Mouse (Mus musculus) urinary bladder, postnatal 14 days (tissue): ENCODE results near the gene Map1s.

Experiments
- DNase-seq: peaks from one replicate; pipeline ENCODE4 v3.0.0; 2021; ENCODE audit warnings: low spot score

The Map1s gene

DNA sequence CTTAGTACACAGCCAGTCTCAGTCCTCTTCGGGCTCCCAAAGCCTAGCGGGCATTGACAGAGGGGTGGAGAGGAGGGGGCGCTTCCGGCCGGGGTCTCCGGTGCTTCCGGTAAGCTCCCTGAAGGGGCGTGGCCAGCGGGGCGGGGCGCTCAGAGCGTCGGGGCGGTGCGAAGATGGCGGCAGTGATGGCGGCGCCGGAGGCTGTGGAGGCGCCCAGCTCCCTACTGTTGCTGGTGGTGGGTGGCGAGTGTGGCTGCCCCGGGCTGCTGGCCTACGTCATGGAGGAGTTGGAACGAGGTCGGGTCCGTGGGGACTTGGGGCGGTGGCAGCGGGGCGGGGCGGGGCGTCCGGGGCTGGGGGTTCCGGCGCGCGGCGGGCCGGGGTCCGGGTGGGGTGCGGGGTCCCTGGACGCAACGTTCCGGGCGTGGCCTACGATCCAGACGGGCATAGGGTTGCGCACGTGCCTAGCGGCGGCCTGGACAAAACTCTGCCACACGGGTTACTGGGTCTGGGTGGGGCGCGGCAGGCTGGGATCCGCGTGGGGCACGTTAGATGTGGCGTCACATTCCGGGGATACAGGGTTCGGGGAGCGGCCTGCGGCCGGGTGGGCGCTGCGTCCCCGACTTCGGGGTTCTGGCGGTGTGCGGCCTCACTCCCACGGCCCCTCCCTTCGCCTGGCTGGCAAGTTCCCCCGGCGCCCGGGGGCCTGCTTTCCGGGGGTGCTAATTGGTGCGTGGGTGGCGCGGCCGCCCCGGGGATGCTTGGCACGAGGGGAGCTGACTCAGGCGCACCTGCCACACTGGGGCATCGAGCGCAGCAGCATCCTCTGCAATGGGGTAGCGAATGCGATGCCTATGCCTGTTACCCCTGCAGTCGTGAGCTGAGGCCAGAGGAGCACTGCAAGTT, at the start of gene Map1s:
TSS of gene Map1s (plus strand) at position 102 of the 906 bp plus-strand sequence.
- peak; percentile 70 for DNase-seq

DNA sequence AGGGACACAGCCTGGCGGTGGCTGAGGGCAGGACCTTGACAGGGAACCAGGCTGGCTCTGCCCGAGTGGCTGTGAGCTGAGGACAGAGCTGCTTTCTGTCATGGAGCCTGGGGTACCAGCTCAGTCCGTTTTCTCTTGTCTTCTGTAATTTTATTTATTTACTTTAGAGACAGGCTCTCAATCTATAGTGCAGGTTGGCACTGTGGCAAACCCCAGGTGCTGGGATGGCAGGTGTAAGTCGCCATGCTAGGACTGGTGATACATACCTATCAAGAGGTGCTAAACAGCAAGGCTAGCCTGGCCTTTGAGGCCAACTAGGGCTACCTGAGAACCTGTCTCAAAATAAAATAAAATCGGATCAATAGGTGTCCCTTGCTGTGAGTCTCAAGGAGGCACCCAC, 49.7 kb upstream of the Map1s start:
- DNase-seq = no peak

DNA sequence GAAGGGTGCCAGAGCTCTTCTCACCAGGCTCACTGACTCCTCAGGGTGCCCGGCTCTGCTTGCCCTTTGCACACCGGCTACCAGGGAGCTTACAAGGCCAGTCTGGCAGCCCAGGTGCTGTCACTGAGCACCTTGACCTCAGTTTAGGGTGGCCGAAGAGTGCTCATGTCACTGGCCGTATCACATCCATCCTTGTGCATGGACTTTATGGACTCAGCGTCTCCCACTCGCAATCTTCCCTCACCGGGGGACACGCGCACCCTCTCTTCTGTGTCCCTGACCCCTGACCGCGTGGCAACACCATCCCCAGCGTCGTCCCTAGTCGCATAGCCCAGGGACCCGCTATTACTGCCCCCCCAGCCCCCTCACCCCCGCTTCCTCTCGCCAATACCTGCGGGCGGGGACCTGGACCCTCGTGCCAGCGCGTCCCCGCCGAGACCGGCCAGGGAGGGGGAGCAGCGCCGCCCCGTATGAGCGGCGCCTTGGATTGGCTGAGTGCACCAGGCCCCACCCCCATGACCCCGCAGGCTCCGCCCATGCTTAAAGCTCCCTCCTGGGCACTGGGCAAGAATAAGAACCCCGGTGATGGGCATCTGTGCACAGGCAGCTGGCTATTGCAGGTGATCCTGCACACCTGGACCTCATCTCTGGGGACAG, 49.1 kb upstream of the Map1s start:
- peak; percentile 70 for DNase-seq

DNA sequence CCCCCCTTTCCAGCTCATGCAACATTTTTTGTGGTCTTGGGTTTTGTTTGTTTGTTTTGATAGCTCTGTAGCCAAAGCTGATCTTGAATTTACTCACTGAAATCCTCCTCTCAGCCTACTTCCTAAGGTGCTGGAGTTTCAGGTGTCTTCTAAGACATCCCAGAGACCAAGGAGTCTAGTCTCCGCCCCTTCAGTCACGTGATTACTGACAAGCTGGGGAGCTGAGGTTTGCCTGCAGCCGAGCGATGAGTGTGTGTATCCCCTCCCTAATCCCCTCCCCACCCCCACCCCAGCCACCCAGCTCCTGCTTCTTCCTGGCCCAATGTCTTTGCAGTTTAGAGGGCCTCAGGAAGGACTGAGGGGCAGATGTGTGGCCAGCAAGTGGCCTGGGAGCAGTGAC, 48.2 kb upstream of the Map1s start:
- DNase-seq = no peak

DNA sequence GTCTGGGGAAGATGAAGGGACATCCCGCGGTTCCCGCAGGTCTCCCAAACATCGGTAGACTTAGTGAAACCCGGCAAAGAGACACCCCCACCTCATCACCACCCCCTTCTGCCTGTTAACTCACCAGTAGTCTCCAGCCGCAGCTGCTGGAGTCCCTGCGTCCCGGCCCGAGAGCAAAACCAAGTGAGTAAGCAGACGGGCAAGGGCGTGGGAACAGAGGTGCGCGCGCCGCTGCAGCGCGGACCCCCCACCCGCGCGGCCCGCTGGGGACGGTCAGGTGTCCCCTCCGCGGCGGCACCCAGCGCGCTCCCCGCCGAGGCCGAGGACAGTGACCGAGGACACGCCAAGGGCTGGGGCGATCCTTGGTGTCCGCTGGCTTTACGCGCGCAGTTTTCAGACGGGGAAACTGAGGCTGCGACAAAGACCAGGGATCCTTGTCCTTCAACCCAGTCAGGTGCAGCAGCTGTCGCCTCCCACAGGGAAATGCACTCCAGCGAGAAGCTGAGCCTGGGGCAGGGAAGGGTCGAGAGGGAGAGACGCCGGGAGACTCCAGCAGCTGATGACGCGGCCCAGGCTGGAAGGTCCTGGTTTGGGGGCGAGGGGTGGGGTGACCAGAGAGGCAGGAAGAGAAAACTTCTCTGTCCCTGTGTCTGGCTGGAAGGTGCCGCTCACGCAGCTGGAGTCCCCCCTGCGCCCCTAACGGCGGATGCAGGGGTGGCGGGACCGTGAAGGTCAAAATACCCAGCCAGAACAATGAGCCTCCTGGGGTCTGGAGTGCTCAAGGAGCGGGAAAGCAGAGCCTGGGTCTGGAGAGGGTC, 42.7 kb upstream of the Map1s start, which contains the start of gene Kcnn1:
TSS of gene Kcnn1 (minus strand) at position 435 of the 818 bp plus-strand sequence.
- DNase-seq = no peak

DNA sequence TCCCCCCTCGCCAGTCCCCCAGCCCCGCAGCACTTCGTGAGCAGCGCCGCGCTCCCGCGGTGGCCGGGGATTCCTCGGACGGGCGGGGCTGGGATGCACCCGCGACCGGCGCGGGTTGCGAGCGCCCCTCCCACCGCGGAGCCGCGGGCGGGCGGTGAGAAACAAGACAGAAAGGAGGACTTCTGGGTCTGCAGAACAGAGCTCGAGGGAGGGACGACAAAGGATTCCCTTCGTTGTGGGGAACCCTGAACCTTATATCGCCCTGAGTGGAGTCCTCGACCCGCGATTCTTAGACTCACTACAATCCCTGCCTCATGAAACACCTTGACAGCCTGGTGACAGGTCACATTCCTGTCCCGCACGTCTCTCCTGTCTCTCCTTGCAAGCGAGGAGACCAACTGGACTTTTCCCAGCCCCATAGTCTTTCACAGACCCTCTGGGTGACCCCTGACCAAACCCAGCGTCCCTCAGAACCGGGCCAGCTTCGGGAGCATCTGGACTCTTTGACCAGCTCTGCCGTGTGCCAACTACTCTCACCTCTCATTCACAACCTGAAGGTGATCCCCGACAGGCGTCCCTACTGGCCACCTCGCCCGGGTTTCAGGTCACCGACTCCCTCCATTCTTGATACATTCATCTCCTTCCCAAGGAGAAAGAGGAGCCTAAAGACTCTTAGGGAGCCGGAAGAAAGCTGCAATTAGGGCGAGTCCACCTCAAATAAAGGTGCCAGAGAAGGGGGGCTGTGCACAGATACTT, 41.6 kb upstream of the Map1s start:
- no peak for DNase-seq

DNA sequence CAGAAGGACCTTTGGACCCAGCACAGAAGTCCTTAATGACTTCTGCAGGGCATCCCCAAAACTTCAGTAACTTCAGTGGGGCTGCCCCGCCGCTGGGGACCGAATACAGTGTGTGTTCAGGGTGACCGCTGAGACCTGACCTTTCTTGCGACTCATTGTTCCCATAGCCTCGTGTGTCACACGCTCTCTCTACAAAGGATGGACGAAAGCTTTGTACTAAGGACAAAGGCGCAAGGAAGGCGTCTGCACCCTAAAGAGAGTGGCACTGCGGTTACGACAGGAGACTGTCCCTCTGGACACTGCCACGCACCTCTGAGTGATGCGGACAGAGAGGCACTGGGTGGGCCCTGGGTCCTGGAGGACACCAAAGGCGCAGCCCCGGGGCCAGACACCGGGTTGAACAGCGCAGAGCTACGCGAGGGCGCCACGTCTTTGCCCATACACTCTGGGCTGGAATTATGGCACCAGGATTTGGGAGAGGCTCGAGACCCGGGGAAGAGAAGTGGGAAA, 41.0 kb upstream of the Map1s start:
- DNase-seq = no peak

DNA sequence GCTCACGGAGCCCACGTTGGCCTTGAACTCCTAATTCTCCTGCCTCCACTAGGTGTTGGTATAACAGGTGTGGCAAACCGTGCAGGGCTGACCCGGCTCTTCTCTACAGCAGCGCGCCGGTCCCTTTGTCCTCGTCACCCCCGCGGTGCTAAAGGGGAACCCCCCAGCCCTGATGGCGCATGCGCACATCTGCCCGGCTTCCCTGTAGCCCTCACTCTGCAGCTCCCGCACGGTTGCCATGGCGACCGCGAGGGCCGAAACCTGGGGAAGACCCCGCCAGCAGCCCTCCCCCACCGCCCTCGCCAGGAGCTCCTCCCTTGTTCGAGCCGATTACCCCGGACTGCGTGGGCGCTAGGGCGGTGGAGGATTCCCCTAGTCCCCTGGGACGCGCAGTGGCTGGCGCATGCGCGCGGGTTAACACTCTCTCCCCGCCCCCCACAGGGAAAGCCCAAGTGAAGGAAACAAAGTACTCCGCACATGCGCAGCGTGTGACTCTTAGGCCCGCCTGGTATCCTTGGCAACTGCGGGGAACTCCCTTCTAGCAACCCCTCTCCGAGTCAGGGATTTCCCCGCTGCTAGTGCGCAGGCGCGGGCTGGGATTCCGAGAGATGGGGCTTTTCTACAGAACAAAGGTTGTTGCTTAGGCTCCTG, 40.3 kb upstream of the Map1s start:
- peak; percentile 99 for DNase-seq

DNA sequence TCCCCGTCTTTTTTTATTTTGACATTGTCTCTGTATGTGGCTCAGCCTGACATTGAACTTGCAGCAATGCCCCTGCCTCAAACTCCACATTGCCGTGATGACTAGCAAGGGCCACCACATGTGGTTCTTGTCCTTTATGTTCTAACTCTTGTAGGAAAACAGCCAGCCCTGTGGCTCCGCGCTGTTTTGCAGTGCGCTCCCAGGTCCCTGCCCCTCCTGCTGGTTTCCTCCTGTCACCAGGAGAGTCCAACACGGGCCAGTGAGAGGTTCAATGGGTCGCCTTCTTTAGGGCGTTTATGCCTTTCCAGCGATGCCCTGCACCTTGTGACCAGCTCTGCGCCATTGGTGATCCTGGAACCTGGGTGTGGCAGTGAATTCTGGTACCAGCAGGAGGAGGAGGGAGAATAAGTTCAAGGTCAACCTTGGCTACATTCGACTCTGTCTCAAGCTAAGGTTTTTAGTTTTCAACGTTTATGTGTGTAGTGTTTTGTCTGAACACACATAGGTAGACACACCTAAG, 39.7 kb upstream of the Map1s start:
- no peak for DNase-seq

DNA sequence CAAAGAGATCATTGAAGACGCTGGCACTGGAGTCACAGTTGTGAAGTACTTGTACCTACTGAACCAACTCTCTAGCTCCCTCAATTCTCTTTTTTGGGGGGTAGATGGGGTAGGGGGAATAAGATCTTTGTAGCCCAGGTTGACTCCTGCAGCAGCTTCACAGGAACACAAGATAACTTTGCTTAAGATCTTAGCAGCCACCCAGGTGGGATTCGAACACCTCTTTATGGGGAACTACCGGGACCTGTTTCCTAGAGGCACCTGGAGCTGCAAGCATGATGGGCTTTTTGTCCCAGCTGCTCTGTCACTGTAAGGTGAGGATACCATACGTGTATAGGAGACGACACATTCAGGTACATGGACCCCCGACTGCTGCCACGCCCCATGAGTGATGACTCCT, 39.2 kb upstream of the Map1s start:
- DNase-seq = no peak

DNA sequence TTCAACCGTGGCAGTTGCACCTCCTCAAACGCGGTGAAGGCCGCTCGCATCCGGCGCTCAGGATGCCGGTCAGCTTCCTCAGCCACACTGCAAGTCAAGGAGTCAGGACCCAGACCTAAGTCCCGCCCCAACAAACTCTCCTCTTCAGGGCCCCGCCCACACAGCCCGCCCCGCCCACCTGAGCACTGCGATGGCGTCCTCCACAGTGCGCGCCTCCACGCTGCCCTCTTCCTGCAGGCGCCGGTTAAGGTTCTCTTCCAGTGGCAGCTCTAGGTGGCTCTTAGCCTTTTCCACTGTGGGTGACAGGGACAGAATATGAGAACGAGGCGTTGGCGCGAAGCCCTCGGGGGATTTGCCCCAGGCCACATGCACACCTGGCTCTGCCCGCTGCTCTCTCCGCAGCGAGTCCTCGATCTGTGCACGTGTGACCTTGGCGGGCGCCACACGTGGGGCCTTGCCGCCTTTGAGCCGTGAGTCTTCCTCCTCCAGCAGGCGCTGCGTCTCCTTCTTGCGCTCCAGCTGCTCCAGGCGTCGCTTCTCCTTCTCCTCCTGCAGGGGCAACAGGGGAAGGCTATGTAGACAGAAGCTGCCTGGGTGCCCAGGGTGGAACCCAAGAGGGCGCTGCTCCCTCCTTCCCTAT, 37.1 kb upstream of the Map1s start:
- peak; percentile 57 for DNase-seq

DNA sequence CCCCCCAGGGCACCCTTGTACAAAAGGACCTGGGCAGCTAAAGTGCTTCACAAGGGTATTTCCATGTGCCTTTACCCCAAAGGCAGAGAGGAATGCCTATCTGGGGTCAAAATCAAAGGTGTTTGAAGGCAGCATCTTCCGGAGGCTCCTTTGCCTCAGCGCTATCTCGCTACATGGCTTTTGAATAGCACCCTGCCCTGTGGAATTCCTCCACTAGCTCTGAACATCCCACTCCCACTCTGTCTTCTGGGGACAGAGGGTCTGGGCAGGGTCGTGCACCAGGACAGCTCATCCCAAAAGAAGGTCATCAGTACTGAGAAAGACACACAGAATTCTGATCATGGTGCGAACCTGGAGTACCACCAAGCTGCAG, 36.5 kb upstream of the Map1s start:
- no peak for DNase-seq

DNA sequence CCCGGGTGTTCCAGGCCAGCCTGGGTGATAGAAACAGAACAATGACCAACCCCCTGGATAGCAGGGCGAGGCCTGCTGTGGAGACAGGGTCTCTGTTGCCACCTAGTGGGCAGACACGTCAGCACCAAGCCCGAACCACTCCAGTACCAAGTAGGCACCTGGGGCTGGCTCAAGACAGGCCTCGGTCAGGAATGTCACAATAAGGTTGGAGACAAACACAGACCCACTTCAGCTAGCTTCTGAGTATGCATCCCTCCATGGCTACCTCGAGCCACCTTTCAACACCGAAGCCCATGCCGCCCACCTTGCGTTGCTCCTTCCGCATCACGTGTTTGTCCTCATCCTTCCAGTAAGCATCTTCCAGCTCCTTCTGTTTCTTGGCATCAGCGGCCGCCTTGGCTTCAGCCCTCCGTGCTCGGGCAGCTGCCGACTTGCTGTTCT, 36.1 kb upstream of the Map1s start:
- DNase-seq = peak; percentile 82

DNA sequence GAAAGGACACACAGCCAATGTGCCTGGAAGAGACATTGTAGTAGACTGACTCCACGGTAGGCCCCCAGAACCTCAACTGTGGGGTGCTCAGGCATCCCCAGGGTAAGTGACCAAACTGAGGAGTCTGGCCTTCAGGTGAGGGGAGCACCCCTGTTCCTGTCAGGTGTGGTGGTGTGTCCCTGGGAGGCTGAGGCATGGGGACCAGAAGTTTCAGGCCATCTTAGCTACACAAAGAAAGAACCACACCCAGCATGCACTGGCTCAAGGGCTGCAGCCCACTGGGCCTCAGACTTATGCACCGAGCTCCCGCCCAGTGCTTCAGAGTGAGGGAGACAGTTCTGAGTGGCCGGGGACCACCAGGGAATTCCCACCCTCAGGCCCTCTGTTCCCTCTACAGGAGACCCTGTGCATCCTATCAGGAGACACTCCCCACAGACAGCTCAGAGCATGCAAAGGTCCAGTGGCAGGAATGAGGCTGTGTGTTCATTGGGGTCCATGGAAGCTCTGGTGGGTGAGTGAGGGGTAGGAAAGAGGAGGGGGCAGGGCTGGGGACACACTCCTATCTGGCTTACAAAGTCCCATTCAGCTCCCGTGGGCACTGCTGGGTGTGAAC, 34.4 kb upstream of the Map1s start:
- DNase-seq = no peak

DNA sequence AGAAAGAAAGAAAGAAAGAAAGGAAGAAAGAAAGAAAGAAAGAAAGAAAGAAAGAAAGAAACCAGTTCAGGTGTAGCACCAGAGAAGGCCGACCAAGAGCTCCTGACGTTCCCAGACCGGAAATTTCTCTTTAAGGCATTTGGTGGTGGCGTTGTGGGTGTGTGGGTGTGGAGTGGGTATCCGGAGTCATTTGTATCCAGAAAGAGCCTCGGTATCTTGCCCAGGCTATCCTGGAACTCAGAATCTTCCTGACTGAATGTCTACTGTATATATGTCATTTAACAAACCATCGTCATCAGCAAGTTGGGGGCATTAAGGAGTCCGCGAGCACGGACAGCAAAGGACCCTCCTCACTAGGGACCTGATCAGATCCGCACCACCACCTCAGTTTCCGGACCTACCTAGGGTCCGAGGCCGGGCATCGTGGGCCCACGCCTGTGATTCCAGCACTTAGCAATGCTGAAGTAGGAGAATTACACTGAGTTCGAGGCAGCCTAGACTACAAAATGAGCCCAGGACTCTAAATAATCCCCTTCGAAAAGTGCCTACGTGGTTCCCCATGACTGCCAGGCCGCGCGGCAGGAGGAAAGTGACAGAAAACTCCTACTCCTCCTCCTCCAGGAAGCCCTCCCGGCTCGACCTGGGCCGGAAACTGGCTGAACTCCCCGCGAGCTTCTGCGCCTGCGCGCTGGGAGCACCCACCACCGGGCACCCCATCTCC, 32.9 kb upstream of the Map1s start:
- DNase-seq = no peak

DNA sequence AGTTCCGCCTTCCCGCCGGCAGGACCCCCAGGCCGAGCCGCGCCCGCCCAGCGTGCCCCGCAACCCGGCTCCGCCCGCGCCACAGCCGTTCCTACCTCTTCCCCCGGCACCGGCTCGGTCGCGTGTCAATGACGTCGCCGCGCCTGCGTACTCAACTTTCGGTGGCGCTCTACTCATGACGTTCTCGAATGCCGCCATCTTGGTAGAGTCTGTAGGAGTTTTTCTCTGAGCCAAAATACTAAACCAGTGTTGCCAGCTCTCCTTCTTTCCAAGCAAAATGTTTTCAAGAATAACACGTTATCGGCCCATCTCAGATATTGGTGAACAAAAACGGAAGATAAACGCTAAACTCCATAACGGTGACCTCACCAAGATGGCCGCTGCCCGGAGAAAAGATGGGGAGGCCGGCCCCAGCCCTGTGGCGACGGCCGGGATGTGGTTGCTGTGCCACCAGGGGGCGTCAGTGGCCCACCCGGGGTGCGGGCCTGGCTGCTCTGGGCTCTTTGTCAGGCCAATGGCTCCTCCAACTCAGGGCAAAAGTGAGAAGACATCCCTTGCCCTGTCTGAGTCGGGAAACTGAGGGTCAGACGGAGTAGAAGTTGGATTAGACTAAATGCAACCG, 32.3 kb upstream of the Map1s start, which contains the start of gene Ccdc124:
TSS of gene Ccdc124 (minus strand) at position 572 of the 622 bp plus-strand sequence.
- DNase-seq = peak; percentile 96

DNA sequence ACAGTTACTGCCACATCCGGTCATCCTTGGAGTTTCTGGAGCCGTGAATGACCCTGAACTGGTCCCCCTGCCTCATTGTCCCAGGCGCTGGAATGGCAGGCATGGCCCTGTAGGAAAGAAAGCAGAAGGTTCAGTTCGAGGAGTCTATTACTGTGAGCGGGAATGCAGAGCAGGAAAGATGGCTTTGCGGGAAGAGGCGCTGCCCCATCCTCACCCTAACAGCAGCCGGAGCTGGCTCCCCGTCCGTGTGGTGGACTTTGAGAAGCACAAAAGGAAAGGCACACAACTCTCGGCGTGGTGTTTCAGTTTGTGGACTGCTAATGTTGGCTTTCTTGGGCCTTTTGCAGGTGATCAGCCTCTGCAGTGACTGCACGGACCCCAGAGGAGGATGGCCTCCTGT, 31.3 kb upstream of the Map1s start:
- DNase-seq = no peak

DNA sequence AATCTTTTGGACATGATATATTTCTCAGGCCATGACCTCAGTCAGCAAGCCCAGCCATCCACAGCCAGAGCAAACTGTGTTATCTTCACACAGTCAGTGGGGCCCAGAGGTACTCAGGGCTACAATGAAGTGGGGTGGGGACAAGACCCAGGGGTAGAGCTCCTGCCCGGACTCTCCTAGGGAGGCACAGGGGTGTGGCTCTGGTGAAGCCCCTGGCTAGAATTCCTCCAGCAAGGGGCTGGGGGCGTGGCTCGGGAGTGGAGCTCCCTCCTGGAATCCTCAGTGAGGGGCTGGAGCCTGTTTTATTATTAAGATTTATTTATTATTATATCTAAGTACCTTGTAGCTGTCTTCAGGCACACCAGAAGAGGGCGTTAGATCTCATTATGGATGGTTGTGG, 29.4 kb upstream of the Map1s start:
- no peak for DNase-seq

DNA sequence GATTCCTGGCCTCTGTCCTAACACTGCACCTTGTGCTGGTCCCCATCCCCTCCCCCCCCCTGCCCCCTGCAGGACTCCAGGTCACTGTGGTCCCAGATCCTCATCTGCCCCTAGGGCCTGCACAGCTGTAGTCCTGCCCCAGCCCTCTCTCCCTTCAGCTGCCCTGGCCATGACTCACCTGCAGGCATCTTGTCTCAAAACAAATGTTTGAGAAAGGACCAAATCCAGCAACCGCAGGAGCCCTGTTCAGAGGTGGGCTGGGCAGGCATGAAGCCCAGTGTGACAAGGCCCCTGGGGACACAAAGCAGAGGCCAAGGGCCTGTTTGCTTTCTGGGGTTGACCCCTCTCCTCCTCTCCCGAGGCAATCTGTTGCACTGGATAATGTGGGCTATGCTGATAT, 27.6 kb upstream of the Map1s start:
- no peak for DNase-seq
